Mouse (Mus musculus): ENCODE measurements around the gene Gm20388. TPM values are rescaled to one million over a fixed set of nuclear protein-coding genes. Genes with fewer than 3 reads are reported as not detected.
A peak's percentile ranks its signal among the peaks of the same experiment; 100 is the strongest.
"Not testable (repeated sequence)": the region's sequence is repeated elsewhere in the genome, so short reads cannot be mapped to it uniquely, and the experiment has no call there.

Gm20388 gene
- total RNA-seq, 2 experiments from 2014 or later = 2.2 to 7.6 TPM

GRCm38 (mm10) chr8:121590203-121591177 lies 1679.8 kb downstream of the Gm20388 start, which contains the start of gene Map1lc3b:
Map1lc3b (plus strand) TSS chr8:121590361.
- peak; percentile 95 to 98 for DNase-seq (ENCODE audit: low spot score in 2 of 2)
- Histone ChIP-seq H3K4me3 (peak within 1 kb of the TSS; percentile 98), H3K27ac (peak within 1 kb of the TSS; percentile 94)
- peak; percentile 21; the same call in 1 of the 2 replicates for TF ChIP-seq CTCF (conservative IDR thresholded peaks at IDR 0.05)

DNA sequence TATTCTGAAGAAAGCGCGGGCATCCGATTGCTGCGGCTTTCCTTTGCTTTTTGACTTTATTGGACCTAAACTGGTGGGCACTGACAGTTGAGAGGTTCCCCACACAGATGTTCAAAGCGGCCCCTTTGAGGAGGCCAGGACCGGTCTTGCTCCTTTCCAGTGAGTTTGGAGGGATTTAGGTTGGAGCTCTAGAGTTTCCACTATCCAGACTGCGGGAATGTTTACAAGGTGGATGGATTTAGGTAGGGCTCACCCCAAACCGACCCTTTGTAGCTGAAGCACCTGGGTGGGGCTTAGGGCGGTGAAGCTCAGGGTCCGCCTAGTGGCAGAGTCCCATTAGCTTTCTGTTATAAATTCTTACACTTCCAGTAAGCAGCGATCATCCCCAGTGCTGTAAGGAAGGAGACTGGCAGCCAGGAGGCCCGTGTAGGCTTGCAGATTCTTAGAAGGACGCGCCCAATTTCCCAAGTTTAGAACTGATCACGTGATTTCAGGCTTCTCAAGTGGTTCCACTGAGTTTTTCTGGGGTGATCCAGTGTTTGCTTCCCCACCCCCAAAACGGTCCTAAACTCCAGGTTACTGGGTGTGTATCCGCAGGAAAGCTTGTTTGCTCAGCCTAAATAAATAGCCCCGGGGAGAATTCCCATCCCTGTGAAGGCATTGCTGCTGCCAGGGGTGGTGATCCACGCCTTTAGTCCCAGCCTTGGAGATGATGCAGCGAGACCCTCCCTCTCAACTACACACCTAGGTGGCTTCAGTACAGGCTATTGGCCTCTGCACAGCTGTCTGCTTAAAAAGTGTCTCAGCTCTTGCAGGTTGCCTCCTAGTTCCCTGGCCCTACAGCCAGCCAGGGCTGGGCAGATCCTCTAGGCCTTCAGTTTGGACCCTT lies 1680.8 kb downstream of the Gm20388 start:
- DNase-seq (ENCODE audit: low spot score in 2 of 2) = no peak
- peak; percentile 72 for TF ChIP-seq CTCF (conservative IDR thresholded peaks at IDR 0.05)
- Histone ChIP-seq H3K27ac (peak overlapping the region; percentile 94), H3K4me3 (peak overlapping the region; percentile 98)

DNA sequence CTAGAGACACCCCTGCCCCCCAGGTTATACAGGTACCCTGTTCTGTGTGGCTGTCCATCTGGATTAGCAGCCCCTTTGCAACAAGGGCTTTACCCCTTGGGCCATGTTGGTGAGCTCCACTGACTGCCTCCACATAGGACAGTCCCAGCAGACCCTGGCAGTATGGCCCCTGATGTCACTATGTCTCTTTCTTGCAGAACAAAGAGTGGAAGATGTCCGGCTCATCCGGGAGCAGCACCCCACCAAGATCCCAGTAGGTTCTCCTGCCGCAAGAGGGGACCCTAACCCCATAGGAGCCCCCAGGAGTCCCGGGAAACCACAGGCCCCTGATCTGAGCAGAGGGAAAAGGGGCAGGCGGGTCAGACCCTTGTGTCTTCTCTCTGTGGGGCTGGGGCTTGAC lies 1682.7 kb downstream of the Gm20388 start:
- DNase-seq (ENCODE audit: low spot score in 2 of 2) = no peak
- peak overlapping the region; percentile 62; the same call in 1 of the 2 replicates for H3K27ac ChIP-seq
- H3K4me3 ChIP-seq = no peak overlapping the region
- TF ChIP-seq CTCF (conservative IDR thresholded peaks at IDR 0.05) = no peak

GRCm38 (mm10) chr8:121593983-121594382 lies 1683.3 kb downstream of the Gm20388 start:
- no peak for TF ChIP-seq CTCF (conservative IDR thresholded peaks at IDR 0.05)
- Histone ChIP-seq H3K27ac (peak overlapping the region; percentile 72), H3K4me3 (no peak overlapping the region)
- DNase-seq (ENCODE audit: low spot score in 2 of 2) = no peak

DNA sequence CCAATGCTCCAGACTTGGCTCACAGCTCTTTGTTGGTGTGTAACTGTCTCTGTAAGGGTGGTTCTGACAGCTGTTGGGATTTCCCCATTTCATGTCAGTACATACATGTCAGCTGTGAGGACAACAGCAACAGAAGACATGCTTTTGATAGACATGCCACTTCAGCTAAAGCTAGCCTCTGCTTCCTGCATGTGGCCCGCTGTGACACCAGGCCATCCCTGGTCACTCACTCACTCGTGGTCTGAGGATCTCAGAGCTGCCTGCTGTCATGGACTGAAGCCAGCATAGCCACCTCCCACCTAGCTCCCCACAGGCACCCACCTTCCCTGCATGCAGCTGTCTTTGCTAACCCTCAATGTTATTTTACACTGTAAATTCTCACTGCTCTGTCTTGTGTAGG lies 1686.9 kb downstream of the Gm20388 start:
- DNase-seq (ENCODE audit: low spot score in 2 of 2); H3K4me3 ChIP-seq; H3K27ac ChIP-seq: not testable (repeated sequence)

GRCm38 (mm10) chr8:121598190-121598589 lies 1687.5 kb downstream of the Gm20388 start:
- no peak for DNase-seq (ENCODE audit: low spot score in 2 of 2)
- Histone ChIP-seq H3K27ac (no peak overlapping the region), H3K4me3 (no peak overlapping the region)
- no peak for TF ChIP-seq CTCF (conservative IDR thresholded peaks at IDR 0.05)

GRCm38 (mm10) chr8:121598892-121599291 lies 1688.3 kb downstream of the Gm20388 start:
- Histone ChIP-seq H3K27ac (no peak overlapping the region), H3K4me3 (no peak overlapping the region)
- peak; percentile 73 to 77 for DNase-seq (ENCODE audit: low spot score in 2 of 2)
- TF ChIP-seq CTCF (conservative IDR thresholded peaks at IDR 0.05) = peak; percentile 98

- Histone ChIP-seq H3K4me3 (no peak overlapping the region), H3K27ac (no peak overlapping the region)
- TF ChIP-seq CTCF (conservative IDR thresholded peaks at IDR 0.05) = no peak
- no peak for DNase-seq (ENCODE audit: low spot score in 2 of 2)
Observed at GRCm38 (mm10) chr8:121599842-121600241, 1689.2 kb downstream of the Gm20388 start.

- TF ChIP-seq CTCF (conservative IDR thresholded peaks at IDR 0.05) = no peak
- H3K4me3 ChIP-seq = no peak overlapping the region
- H3K27ac ChIP-seq = no peak overlapping the region
- DNase-seq (ENCODE audit: low spot score in 2 of 2) = no peak
Observed at GRCm38 (mm10) chr8:121602411-121602810, 1691.8 kb downstream of the Gm20388 start.

GRCm38 (mm10) chr8:121602860-121603259 lies 1692.2 kb downstream of the Gm20388 start:
- no peak overlapping the region for H3K4me3 ChIP-seq
- peak; percentile 78 to 79 for DNase-seq (ENCODE audit: low spot score in 2 of 2)
- H3K27ac ChIP-seq = no peak overlapping the region
- peak; percentile 89 for TF ChIP-seq CTCF (conservative IDR thresholded peaks at IDR 0.05)

GRCm38 (mm10) chr8:121603801-121604200 lies 1693.2 kb downstream of the Gm20388 start:
- Histone ChIP-seq H3K4me3 (no peak overlapping the region), H3K27ac (no peak overlapping the region)
- no peak for DNase-seq (ENCODE audit: low spot score in 2 of 2)
- no peak for TF ChIP-seq CTCF (conservative IDR thresholded peaks at IDR 0.05)

GRCm38 (mm10) chr8:121607661-121608060 lies 1697.0 kb downstream of the Gm20388 start:
- DNase-seq (ENCODE audit: low spot score in 2 of 2) = no peak
- H3K4me3 ChIP-seq = no peak overlapping the region
- no peak overlapping the region for H3K27ac ChIP-seq
- TF ChIP-seq CTCF (conservative IDR thresholded peaks at IDR 0.05) = peak; percentile 75

DNA sequence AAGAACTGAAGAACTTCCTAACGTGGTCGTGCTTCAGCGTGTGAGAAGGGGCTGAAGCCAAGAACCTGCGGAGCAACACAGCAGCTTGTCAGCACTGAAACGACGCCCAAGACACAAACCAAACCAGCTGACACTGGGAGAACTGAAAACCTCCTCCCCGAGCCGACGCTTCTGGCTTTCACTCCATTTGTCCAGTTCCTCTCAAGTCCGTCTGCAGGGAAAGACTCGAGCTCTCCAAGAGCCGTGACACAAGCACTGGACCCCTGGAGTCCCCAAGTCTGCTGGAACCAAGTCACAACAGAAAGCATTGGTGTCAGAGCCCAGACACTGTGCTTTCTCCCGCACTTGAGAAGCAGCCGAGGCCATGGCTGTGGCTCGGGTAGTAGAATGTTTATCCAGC lies 1698.6 kb downstream of the Gm20388 start:
- no peak for TF ChIP-seq CTCF (conservative IDR thresholded peaks at IDR 0.05)
- H3K27ac ChIP-seq = peak overlapping the region; percentile 14; the same call in 1 of the 2 replicates

More for the DNA sequence above, 1698.6 kb downstream of the Gm20388 start:
- no peak overlapping the region for H3K4me3 ChIP-seq
- DNase-seq (ENCODE audit: low spot score in 2 of 2) = no peak
